Mouse (Mus musculus) MEL (cell line): ENCODE results near the gene Dpy19l3. TPM values are rescaled to one million over a fixed set of nuclear protein-coding genes. Genes with fewer than 3 reads are reported as not detected.

Experiments
- DNase-seq: peaks from one replicate; pipeline ENCODE4 v3.0.0; 2011; ENCODE audit warnings: low read depth, low spot score
- H3K27ac ChIP-seq: 2 replicates; pipeline ENCODE4 v1.5.1; 2012; ENCODE audit warnings: low read depth, mild to moderate bottlenecking, control low read depth, low read length, moderate library complexity; ENCODE audit not compliant: control insufficient read depth
- H3K27me3 ChIP-seq, 2 experiments: fragments of 150-350 bp in 1 of 2; sonication (generic) in 1 of 2; 2 replicates each; pipeline ENCODE4 v1.6.1; 2012; ENCODE audit warnings: low read length in 2 of 2, mild to moderate bottlenecking in 2 of 2, improper control_type of control experiment in 1 of 2, moderate library complexity in 1 of 2; ENCODE audit not compliant: insufficient read depth in 2 of 2, control insufficient read depth in 1 of 2
- H3K36me3 ChIP-seq, 2 experiments: 2 replicates each; pipeline ENCODE4 v1.6.1; 2012 to 2014; ENCODE audit warnings: low read length in 2 of 2, improper control_type of control experiment in 1 of 2, inconsistent platforms in 1 of 2, mild to moderate bottlenecking in 1 of 2; ENCODE audit not compliant: insufficient read depth in 2 of 2, control insufficient read depth in 1 of 2
- H3K4me1 ChIP-seq, 2 experiments: fragments of 150-350 bp in 1 of 2; sonication (generic) in 1 of 2; 2 replicates each; pipeline ENCODE4 v1.6.1; 2012; ENCODE audit warnings: low read length in 2 of 2, improper control_type of control experiment in 1 of 2, mild to moderate bottlenecking in 1 of 2; ENCODE audit not compliant: insufficient read depth in 2 of 2, control insufficient read depth in 1 of 2
- H3K4me3 ChIP-seq, 2 experiments: fragments of 150-350 bp in 1 of 2; sonication (generic) in 1 of 2; 2 replicates each; pipeline ENCODE4 v1.5.1; 2012; ENCODE audit warnings: low read depth in 2 of 2, low read length in 2 of 2, mild to moderate bottlenecking in 2 of 2, moderate library complexity in 2 of 2, control low read depth in 1 of 2, improper control_type of control experiment in 1 of 2; ENCODE audit not compliant: control insufficient read depth in 1 of 2, insufficient read depth in 1 of 2
- H3K79me2 ChIP-seq: 2 replicates; pipeline ENCODE4 v1.6.1; 2012; ENCODE audit warnings: mild to moderate bottlenecking, low read length, moderate library complexity; ENCODE audit not compliant: control insufficient read depth, poor library complexity, insufficient read depth
- H3K9ac ChIP-seq: 2 replicates; pipeline ENCODE4 v1.6.1; 2012; ENCODE audit warnings: low read depth, mild to moderate bottlenecking, control low read depth, low read length, moderate library complexity; ENCODE audit not compliant: control insufficient read depth, poor library complexity, severe bottlenecking
- H3K9me3 ChIP-seq: fragments of 150-350 bp; sonication (generic); replicated peaks from 2 replicates; pipeline ENCODE4 v1.6.1; 2012; ENCODE audit warnings: mild to moderate bottlenecking, low read length, improper control_type of control experiment, moderate library complexity; ENCODE audit not compliant: insufficient read depth
- CHD1 ChIP-seq: IDR thresholded peaks from 2 replicates; pipeline ENCODE4 v1.6.1; 2012; ENCODE audit warnings: low read depth, mild to moderate bottlenecking, inconsistent platforms, low read length, improper control_type of control experiment
- CTCF ChIP-seq, 3 experiments: IDR thresholded peaks in 2 of 3; conservative IDR thresholded peaks in 1 of 3; 2 replicates each; pipeline ENCODE4 v1.5.1; 2011 to 2012; ENCODE audit warnings: low read length in 3 of 3, low read depth in 2 of 3, mild to moderate bottlenecking in 2 of 3, improper control_type of control experiment in 1 of 3, inconsistent platforms in 1 of 3, mixed read lengths in 1 of 3, moderate library complexity in 1 of 3; ENCODE audit not compliant: control insufficient read depth in 1 of 3, insufficient read depth in 1 of 3, poor library complexity in 1 of 3, severe bottlenecking in 1 of 3
- GATA1 ChIP-seq: IDR thresholded peaks from 2 replicates; pipeline ENCODE4 v1.6.1; 2011; ENCODE audit warnings: low read depth, low read length, improper control_type of control experiment
- MAZ ChIP-seq: IDR thresholded peaks from 2 replicates; pipeline ENCODE4 v1.6.1; 2012; ENCODE audit warnings: low read depth, mild to moderate bottlenecking, inconsistent platforms, low read length, improper control_type of control experiment
- MEF2A ChIP-seq: IDR thresholded peaks from 2 replicates; pipeline ENCODE4 v1.6.1; 2014; ENCODE audit warnings: low read depth, mild to moderate bottlenecking, inconsistent platforms, low read length, improper control_type of control experiment; ENCODE audit not compliant: poor library complexity, insufficient replicate concordance, severe bottlenecking; ENCODE audit errors: extremely low read depth
- MYC ChIP-seq: IDR thresholded peaks from 2 replicates; pipeline ENCODE4 v1.6.1; 2011; ENCODE audit warnings: low read depth, mild to moderate bottlenecking, low read length, improper control_type of control experiment, moderate library complexity
- NRF1 ChIP-seq: IDR thresholded peaks from 2 replicates; pipeline ENCODE4 v1.6.1; 2014; ENCODE audit warnings: low read depth, mild to moderate bottlenecking, inconsistent platforms, low read length, improper control_type of control experiment, moderate library complexity; ENCODE audit not compliant: poor library complexity, insufficient read depth, severe bottlenecking
- RAD21 ChIP-seq: IDR thresholded peaks from 2 replicates; pipeline ENCODE4 v1.6.1; 2011; ENCODE audit warnings: mild to moderate bottlenecking, low read depth, low read length, improper control_type of control experiment
- SIN3A ChIP-seq: IDR thresholded peaks from 2 replicates; pipeline ENCODE4 v1.6.1; 2012; ENCODE audit warnings: low read length, improper control_type of control experiment, inconsistent platforms
- SMC3 ChIP-seq: IDR thresholded peaks from 2 replicates; pipeline ENCODE4 v1.6.1; 2011; ENCODE audit warnings: low read depth, low read length, improper control_type of control experiment
- UBTF ChIP-seq: IDR thresholded peaks from 2 replicates; pipeline ENCODE4 v1.6.1; 2012; ENCODE audit warnings: low read depth, mild to moderate bottlenecking, inconsistent platforms, low read length, improper control_type of control experiment, moderate library complexity, borderline replicate concordance; ENCODE audit not compliant: insufficient read depth
- USF1 ChIP-seq: IDR thresholded peaks from 2 replicates; pipeline ENCODE4 v1.6.1; 2014; ENCODE audit warnings: low read depth, mild to moderate bottlenecking, inconsistent platforms, low read length, improper control_type of control experiment, moderate library complexity
- polyA plus RNA-seq, 2 experiments: library from polyadenylated mRNA; stranded (reverse) in 1 of 2; unstranded in 1 of 2; fragments of >175 nt in 1 of 2; fragments of >200 nt in 1 of 2; gene quantifications; 2 replicates each; pipeline versions ENCODE4 v1.2.1 to v1.2.4; 2012; ENCODE audit warnings: low replicate concordance in 2 of 2, low read depth in 1 of 2; ENCODE audit not compliant: insufficient read length in 2 of 2, insufficient read depth in 1 of 2, missing spikeins in 1 of 2
- total RNA-seq: library from RNA; depleted of rRNA; stranded (reverse); fragments of 300-350 nt; gene quantifications from 2 replicates; pipeline ENCODE4 v1.2.3, GENCODE M21; 2012

The Dpy19l3 gene
- total and polyA plus RNA-seq, 3 experiments: 7.4 to 9.9 TPM; not detected in 1

GRCm38 (mm10) chr7:35647101-35647698 lies 107.1 kb downstream of the Dpy19l3 start, which contains the start of gene Pdcd5 (continued):
- TF ChIP-seq USF1: 0 out of 2 replicates have a peak, but pooled peaks have one; percentile 36

GRCm38 (mm10) chr7:35646317-35647081 lies 107.8 kb downstream of the Dpy19l3 start:
- Histone ChIP-seq H3K27me3 (no peaks in the 10 kb centered on the region), H3K36me3 (peaks cover 2 to 14% of the 10 kb centered on the region in 2 experiments; a peak in 3 of 4 replicates), H3K9me3 (no peaks in the 10 kb centered on the region), H3K9ac (peak overlapping the region; percentile 87), H3K27ac (peak overlapping the region; percentile 29; the same call in 1 of the 2 replicates), H3K4me1 (peaks cover 2 to 11% of the 10 kb centered on the region in 2 experiments), H3K4me3 (peak overlapping the region; percentile 87 to 88), H3K79me2 (peaks cover 10% of the 10 kb centered on the region)
- TF ChIP-seq SMC3 (no peak), CHD1 (0 out of 2 replicates have a peak, but pooled peaks have one; percentile 41), NRF1 (no peak), CTCF (IDR thresholded peaks at IDR 0.05 in 2 of 3, conservative IDR thresholded peaks at IDR 0.05 in 1 of 3; ENCODE audit: control insufficient read depth in 1 of 3, insufficient read depth in 1 of 3, low read depth in 2 of 3, low read length in 3 of 3, poor library complexity in 1 of 3, severe bottlenecking in 1 of 3) (0 out of 6 replicates have a peak, but pooled peaks of 1 of the 3 experiments have one; percentile 2), SIN3A (peak; percentile 36; the same call in 1 of the 2 replicates), GATA1 (no peak)
- DNase-seq: peak; percentile 60

DNA sequence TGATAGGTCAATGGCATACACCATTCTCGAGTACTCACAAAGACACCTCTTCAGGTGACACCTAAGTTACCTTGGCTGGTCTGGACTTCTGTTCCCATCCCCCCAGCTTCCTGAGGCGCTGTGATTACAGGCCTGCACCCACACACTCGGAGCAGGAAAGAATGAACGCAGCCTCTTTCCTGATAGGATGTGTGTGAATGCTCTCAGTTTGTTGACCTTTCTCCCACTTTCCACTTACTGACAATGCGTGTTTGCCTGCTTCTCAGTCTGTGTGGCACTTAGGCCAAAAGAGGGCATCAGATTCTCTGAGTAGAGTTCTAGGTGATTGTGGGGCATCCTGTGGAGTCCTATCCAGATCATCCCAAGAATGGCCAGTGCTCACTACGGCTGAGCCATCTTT lies 114.2 kb downstream of the Dpy19l3 start:
- DNase-seq: no peak
- TF ChIP-seq MEF2A: no peak
- TF ChIP-seq MAZ: no peak
- no peak for TF ChIP-seq RAD21
- no peak for TF ChIP-seq UBTF
- no peak for TF ChIP-seq MYC
- TF ChIP-seq, all 39 proteins: peak for 0
- Histone ChIP-seq H3K9me3 (no peaks in the 10 kb centered on the region), H3K36me3 (peaks cover 0 to 9% of the 10 kb centered on the region in 2 experiments; a peak in 2 of 4 replicates), H3K4me3 (no peak overlapping the region), H3K79me2 (no peaks in the 10 kb centered on the region), H3K4me1 (no peaks in the 10 kb centered on the region), H3K9ac (no peak overlapping the region), H3K27ac (no peak overlapping the region), H3K27me3 (no peaks in the 10 kb centered on the region)
